Mouse (Mus musculus): ENCODE results near the gene Zfp94.
A peak's percentile ranks its signal among the peaks of the same experiment; 100 is the strongest.

Gene Zfp94

DNA sequence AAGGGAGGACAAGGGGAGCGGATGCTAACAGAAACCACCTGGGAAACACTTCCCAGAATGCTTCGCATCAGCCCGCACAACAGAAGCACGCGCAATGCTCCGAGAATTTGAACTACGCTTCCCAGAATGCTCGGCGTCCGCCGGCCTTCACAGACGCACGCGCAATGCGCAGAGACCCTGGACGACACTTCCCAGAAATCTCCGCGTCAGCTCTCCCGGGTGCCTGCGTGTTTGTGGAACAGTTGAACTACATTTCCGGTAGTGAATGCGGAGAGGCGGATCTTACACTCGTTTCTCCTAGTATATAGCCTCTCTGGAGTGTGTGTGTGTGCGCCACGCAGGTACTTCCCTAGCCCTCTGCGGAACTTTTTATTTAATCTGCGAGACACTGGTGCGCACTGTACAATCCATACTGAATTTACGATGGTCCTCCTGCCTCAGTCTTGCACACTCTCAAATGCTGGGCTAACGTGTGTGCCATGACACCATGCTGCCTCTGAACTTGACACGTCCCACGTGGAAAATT, at the start of gene Zfp94:
TSS of gene Zfp94 (minus strand) at position 100 of the 526 bp plus-strand sequence.
- DNase-seq (ENCODE audit: low spot score): peak; percentile 98

DNA sequence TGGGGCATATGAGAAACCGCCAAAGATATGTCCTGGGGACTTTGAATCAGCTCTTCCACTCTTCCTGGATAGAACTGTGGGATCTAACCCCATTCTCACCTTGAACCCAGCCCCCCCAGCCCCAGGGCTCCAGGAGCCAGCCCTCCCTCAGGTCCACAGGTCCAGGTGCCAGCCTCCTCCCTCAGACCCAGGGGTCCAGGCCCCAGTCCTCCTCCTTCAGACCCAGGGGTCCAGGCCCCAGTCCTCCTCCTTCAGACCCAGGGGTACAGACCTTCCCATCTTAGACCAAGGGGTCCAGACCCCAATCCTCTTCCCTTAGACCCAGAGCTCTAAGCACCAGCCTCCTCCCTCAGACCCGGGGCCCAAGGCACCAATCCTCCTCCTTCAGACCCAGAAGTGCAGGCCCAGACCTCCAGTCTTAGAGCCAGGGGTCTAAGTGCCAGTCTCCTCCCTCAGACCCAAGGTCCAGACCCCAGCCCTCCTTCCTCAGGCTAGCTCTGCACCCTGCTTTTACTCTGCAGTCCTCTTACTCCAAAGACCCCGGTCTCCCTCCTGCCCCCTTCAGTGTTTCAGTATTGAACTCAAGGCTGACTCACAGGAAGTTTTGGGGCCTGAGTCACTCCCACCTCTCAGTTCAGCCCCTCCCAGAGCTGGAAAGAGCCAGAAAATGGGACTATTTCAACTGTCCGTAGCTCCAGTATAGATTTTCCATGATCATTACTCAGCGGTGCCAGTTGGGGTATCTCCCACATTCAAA, 49.0 kb upstream of the Zfp94 start:
- DNase-seq (ENCODE audit: low spot score): no peak

DNA sequence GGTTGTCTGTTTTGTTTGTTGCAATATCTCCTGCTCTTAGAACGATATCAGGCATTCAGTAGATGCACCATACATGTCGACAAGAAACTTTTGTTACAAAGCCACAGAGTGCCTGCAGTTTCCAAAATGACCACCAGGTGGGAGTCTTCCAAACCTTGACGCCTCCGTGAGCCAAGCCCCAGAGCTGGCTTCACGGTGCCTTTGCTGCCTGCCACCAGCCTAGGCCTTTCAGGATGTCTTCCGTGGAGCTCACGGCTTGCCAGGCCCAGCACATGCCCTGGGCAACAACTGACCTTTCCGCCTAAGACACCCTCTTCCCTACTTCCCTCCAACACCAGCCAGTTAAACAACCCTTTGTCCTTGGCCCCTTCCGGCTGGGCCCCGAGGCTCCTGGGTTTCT, 48.4 kb upstream of the Zfp94 start:
- DNase-seq (ENCODE audit: low spot score): peak; percentile 82

DNA sequence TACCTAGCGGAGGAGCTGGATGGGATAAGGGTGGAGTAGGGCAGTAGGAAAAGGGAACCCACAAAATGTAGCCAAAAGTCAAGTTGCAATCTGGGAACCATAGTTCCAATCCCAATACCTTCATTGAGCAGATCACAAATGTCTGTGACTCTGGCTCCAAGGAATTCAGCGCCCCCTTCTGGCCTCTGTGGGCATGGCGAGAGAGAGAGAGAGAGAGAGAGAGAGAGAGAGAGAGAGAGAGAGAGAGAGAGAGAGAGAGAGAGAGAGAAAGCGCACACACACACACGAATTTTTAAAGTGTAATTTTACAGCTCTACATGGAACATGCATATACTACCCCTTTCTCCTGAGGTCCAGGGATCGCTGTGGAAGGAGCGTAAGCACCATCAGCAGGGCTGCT, 46.8 kb upstream of the Zfp94 start:
- peak; percentile 32 for DNase-seq (ENCODE audit: low spot score)

DNA sequence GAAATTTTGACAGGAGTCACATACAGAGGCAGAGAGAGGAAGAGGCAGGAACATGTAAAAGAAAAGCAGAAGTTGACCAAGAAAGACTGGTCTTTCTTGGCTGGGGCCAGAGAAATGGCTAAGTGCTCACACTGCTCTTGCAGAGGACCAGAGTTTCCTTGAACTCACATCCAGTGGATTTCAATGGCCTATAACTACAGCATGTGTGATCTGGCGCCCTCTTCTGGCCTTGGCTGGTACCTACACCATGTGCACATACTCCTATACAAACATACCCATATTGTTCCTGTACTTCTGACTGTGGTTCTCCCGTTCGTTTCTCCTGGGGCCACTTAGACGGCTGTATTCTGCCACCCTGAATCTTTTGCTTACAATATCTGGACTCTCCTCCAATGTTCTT, 44.5 kb upstream of the Zfp94 start:
- DNase-seq (ENCODE audit: low spot score): no peak

DNA sequence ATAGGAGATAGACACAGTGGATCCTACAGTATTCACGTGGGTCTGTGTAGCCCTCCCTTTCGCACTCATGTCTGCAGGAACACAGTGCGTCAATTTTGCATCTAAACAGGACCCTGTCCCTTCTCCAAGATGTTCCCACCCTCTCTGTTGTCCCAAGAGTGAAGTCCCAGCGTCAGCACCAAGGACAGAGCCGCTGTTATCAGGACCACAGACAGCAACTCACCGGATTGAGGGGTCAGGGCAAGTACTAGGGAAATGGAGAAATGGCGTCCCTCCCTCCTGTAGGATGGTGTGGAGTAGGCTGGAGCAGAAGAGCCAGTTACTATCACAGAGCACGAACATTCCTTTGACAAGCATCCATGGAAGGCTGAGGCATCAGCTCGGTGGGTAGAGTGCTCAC, 42.8 kb upstream of the Zfp94 start:
- DNase-seq (ENCODE audit: low spot score): peak; percentile 70

DNA sequence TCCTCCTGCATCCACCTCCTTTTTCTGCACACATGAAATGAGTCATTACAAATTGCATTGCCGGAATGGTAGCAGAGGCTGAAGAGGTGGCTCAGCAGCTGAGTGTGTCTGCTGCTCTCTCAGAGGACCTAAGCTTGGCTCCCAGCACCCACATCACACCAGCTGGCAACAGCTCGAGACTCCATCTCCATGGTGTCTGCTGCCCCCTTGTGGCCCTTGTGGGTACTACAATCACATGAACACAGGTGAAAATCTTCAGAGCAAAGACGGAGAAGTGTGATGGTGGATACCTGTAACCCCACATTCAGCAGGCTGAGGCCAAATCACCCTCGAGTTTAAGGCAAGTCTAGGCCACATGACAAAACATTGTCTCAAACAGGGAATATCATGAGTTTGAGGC, 41.4 kb upstream of the Zfp94 start:
- DNase-seq (ENCODE audit: low spot score): no peak

DNA sequence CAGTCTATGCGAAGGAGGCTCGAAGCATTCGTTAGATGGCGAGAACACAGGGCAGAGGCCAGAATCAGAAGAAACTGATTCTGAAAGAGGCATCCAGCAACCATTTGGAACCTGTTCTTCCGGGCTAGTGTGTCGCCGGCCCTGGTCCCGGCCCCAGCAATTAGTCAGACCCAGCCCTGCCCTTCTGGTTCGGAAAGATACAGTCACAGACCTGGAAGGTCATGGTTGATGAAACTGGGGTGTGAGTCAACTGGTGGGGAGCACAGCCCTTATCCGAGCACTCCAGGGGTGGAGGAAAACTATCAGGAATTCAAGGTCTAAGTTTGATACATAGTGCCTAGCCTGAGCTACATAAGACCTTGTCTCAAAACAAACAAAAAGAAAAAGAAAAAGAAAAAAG, 39.6 kb upstream of the Zfp94 start:
- DNase-seq (ENCODE audit: low spot score): no peak

DNA sequence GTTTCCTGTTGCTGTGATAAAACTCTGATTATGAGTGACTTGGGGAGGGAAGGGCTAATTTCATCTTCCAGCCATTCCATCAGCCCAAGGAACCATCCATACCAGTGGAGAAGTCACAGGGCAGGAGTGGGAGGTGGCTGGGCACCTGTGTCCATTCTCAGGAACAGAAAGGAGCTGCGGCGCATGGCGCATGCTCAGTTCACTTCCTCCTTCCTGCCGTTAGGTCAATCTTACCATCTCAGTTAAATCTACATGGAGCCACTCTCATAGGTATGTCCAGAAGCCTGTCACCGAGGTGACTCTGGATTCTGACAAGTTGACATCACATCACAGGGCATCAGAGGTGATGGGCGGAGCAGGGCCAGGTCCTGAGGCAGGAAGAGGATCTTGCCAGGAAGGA, 39.2 kb upstream of the Zfp94 start:
- no peak for DNase-seq (ENCODE audit: low spot score)

DNA sequence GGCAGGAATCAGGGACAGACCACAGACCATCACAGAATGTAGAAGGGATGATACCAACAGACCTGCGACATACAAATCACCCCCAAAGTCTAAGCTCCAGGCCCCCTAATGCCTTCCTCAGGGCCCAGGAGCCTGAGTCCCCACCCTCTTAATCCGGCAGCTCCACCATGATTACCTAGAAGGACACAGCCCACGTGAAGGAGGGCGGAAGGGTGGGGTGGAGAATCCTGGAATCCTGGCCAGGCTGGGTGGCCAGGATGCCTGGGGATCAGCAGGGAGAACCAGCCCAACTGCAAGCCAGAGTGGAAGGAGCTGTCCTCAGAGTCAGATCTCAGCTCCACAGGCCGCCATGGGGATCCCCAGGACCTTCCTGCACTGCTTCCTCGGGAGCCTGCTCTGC, 32.4 kb upstream of the Zfp94 start, which contains the start of gene Lypd5:
TSS of gene Lypd5 (plus strand) at position 301 of the 400 bp plus-strand sequence.
- no peak for DNase-seq (ENCODE audit: low spot score)

DNA sequence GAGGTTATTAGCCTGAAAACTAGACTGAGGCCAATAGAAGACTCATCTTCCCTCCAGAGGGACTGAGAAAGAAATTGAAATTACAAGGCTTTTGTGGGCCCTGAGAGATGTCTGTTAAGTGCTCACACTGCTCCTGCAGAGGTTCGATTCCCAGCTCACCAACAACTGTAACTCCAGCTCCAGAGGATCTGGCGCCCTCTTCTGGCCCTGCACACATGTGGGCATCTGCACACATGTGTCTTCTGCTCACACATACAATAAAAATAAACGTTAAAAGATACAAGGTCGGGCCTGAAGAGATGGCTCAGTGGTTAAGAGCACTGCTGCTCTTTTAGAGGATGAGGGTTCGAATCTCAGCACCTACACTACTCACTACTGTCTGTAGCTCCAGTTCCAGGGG, 30.0 kb upstream of the Zfp94 start:
- DNase-seq (ENCODE audit: low spot score): no peak

DNA sequence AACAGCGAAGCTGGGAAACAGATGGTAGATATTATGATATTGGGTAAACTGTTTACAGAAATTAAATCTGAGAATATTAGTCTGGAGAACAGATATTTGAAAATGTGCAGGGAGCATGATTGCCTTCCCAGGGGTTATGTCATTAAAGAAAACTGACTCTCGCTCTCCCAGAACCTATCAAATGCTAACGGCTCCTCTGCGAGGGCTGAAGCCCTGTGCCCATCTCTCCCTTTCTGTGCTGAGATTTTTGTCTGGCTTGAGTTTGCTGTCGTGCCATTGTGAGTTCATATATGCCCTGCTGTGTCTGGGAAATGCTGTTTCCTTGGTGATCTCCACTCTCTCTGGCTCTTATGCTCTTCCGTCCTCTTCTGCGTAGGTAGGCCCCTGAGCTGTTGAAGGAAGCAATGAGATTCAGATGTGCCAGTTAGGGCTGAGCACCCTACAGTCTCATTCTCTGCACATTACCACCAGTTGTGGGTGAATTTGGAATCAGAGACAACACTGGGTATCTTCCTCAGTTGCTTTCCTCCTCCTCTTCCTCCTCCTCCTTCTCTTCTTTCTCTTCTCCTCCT, 27.3 kb upstream of the Zfp94 start:
- no peak for DNase-seq (ENCODE audit: low spot score)

DNA sequence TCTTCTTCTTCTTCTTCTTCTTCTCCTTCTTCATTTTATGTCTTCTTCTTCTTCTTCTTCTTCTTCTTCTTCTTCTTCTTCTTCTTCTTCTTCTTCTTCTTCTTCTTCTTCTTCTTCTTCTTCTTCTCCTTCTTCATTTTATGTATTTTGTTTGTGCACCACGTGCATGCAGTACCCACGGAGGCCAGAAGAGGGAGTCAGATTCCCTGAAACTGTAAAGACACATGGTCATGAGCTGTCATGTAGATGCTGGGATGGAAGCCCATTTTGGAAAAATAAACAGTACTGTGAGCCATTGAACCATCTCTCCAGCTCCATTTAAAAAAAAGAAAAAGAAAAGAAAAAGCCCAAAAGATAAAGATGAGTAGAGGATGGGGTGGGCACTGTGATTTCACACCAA, 21.8 kb upstream of the Zfp94 start:
- DNase-seq (ENCODE audit: low spot score): no peak

DNA sequence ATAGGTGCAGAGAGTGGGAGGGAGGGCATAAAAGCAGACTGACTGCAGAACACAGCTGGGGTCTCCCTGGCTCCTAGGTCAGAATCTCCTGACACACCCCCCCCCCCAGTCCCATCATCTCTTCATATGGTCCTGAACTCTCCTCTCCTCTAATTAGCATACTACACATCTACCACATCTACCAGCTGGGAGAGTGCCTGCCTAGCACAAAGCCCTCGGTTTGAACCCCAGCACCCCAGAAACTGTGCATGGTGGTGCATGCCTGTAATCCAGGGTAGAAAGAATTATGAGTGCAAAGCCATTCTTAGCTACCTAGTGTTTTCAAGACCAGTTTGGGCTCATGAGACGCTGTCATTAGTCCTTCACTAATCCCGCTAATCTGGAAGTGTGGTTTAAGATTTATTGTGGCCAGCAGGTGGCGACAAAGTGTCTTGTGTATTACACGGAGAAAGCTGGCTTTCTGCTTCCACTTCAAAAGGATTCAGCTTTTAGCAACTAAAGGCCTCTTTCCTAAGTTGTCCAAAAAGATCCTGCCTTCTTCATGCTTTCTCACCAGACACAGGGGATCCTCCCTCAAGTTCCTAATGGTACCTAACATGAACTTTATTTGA, 19.3 kb upstream of the Zfp94 start:
- peak; percentile 87 for DNase-seq (ENCODE audit: low spot score)

DNA sequence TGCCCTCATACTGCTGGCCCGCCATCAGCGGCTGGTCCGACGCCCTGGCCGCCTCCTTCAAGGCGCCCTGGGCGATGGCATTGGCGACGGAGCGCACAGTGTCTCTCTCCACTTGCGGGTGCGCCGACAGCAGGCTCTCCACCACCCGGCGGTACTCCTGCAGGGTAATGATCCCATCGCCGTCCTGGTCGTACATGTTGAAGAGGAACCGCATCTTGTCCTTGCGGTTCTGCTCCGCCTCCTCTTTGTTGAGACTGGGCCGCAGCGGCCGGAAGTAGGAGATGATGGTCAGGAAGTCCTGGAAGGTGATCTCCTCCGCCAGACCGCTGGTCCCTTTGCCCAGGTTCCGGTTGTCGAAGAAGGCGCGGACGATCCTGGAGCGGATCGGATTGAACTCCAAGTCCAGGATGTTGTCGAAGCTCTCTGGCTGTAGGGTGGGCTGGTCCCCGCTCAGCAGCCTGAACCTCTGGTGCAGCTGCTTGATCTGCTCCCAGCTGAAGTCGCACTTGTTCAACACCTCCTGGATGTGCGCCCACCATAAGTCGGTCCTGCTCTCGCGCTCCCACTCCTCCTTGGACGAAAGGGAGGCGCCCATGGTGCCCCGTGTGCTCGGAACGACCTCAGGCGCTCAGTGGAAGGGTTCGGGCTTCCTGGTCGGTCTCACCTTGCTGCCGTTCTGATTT, 17.0 kb upstream of the Zfp94 start, which contains the start of gene Tescl:
TSS of gene Tescl (minus strand) at position 633 of the 683 bp plus-strand sequence.
- DNase-seq (ENCODE audit: low spot score): no peak

DNA sequence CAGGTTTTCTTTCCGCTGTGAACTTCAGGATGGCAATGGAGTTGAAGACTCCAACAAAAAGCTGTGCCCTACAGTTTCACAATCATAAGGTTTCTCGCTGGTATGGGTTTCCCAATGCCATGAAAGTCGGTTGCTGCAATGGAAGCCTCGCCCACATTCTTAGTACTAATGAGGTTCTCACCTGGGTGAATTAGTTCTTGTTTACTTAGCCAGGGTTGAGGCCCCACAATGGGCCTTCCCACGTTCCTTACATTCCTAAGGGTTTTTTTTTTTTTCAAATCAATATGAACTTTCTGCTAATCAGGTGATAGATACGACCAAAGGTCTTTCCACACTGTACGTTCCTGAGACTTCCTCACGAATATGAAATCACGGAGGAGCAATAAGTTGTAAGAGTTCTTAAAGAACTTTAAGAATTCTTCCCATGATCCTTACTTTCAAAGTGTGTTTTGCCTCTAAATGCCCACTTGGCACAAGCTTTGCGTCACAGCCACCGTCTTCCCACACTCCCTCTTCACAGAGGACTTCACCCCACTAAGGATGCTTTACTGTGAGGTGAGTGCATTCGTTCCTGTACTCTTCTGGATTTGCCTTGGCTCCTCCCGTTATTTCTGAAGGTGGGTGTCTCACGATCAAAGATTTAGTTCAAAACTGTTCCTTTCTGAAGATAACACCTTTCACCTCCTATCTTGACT, 11.0 kb upstream of the Zfp94 start:
- DNase-seq (ENCODE audit: low spot score): no peak

DNA sequence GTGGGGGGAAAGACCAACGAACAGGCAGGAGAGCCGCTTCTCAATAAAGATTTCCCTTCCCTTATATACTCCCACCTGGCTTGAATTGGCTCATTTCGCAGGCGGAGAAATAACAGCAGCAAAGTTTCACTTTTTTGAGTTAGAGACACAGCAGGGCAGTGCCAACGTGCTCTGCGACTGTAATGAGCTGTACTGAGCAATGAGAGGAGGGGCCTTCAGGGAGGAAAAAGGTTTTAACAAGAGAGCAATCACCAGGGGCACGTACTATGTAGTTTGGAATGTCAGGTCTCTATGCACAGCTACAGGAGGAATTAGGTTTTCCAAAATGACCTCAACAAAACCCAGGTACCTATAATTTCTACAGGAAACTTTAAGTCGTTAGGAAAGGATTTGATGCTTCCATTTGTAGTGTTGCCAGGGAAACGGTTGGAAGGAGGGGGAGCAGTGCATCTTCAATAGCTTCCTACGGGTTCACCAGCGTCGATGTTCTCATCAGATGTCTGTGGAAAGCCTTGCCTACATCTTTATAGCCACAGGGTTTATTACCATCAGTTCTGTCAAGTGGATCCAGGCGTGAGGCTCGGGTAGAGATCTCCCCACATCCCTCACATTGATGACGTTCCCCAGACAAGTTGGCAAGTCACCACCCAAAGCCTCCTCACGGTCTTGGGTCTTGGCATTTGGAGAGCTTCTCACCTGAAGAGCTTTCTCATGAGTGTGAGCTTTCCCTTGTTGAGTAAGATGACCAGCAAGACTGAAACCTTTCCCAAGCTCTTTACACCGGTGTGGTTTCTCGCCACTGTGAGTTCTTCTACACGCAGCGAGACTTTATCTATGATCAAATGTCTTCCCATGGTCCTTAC, 10.0 kb upstream of the Zfp94 start:
- DNase-seq (ENCODE audit: low spot score): peak; percentile 9

DNA sequence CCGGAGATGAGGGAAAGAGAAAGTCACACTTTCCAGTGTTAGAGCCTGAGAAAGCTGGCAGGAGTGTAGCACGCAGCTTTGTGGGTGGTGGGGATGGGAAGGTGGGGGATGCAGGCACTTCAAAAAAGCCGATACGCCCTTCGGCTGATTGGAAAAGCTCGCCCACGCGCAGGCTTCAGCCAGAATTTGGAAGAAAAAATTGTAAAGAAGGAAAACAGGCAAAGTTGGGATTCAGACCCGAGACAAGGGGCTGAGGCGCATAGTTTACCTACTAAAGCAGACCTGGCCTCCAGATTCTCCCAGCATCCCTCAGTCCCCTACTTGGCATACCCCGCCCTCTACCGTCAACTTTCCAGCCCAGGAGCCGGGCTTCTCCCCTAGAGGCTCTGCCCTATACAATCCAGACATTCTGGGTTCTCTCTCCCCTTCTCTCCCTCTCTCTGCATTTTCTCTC, 9.2 kb upstream of the Zfp94 start:
- peak; percentile 62 for DNase-seq (ENCODE audit: low spot score)

DNA sequence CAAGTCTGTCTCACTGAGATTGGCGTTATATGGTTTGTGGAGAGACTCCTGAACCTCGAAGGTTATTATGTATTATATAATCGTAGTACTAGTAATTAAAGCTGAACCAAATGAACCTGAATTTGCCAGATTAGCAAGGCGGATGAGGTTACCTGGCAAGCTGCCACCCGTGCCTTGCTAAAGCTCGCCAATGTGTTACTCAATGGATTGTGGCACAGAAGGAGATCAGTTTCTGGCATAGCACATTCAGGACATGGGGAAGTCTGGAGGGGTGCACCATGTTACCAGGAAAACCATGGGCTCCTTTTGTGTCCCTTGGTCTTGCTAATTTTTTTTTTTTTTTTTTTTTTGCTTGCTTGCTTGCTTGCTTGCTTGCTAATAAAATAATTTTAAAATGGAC, 8.7 kb upstream of the Zfp94 start:
- no peak for DNase-seq (ENCODE audit: low spot score)

DNA sequence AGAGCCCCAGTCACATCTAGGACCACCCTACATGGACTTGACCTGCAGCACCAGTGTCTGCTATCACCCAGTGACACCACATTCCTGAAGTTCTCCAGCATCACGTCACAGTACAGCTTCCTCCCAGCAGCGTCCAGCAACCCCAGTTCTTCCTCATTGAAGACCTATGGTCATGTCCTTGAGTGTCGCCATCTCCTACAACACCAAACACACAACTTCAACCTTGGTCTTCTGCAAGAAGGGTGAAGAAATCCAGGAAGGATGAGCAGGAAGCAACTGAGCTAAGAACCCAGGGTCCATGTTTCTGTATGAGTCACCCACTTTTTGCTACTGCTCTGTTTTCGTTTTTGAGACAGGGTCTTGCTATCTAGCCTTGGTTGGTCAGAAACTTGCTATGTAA, 6.1 kb upstream of the Zfp94 start:
- DNase-seq (ENCODE audit: low spot score): no peak

DNA sequence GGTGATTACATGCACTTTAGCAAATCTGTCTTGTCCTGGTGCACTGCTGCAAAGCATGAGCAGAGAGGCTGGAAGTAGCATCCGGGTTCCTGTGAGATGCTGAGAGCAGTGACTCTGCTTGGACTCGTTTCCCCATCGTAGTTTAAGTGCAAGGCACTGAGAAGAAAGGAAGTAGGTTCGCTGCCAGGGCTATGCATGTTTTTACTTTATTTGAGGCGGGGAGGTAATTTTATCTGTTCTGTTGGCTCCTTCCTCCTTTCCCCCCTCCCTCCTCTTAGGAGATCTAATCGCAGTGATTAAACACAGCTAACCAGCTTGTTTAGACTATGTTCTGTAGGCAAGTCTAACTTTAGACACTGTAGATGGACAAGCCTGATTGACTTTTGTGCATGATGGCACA, 2.5 kb upstream of the Zfp94 start:
- no peak for DNase-seq (ENCODE audit: low spot score)

All from embryo, embryonic 10 days (tissue).